Mouse (Mus musculus) liver, postnatal 0 days (tissue): ENCODE data around the gene Gm30302. TPM values are rescaled to one million over a fixed set of nuclear protein-coding genes. Genes with fewer than 3 reads are reported as not detected.

ENCODE experiments used
- ATAC-seq: fragments of 200-750 bp; cut with Nextera tagmentation; 2 replicates; pipeline ENCODE4 v1.8.0; 2017; ENCODE audit warnings: mild to moderate bottlenecking, moderate library complexity
- DNase-seq: peaks from one replicate; pipeline ENCODE4 v3.0.0-alpha.2; 2016
- H3K27ac ChIP-seq: fragments of 300-500 bp; sonication (generic); 2 replicates; pipeline ENCODE4 v1.5.1; 2014; ENCODE audit warnings: antibody characterized with exemption, moderate library complexity, mild to moderate bottlenecking, low read depth
- H3K27me3 ChIP-seq: fragments of 300-500 bp; sonication (generic); 2 replicates; pipeline ENCODE4 v1.6.1; 2014; ENCODE audit warnings: low read length, control low read depth, mixed read lengths; ENCODE audit not compliant: insufficient read depth
- H3K36me3 ChIP-seq: fragments of 300-500 bp; sonication (generic); replicated peaks from 2 replicates; pipeline ENCODE4 v1.6.1; 2014; ENCODE audit warnings: mild to moderate bottlenecking, control low read depth, low read length, moderate library complexity, mixed read lengths; ENCODE audit not compliant: insufficient read depth
- H3K4me1 ChIP-seq: fragments of 300-500 bp; sonication (generic); 2 replicates; pipeline ENCODE4 v1.6.1; 2014; ENCODE audit warnings: antibody characterized with exemption, mild to moderate bottlenecking, control low read depth; ENCODE audit not compliant: insufficient read depth
- H3K4me2 ChIP-seq: fragments of 300-500 bp; sonication (generic); 2 replicates; pipeline ENCODE4 v1.6.1; 2014; ENCODE audit warnings: low read depth, mild to moderate bottlenecking, low read length, moderate library complexity, mixed read lengths
- H3K4me3 ChIP-seq: fragments of 300-500 bp; sonication (generic); 2 replicates; pipeline ENCODE4 v1.5.1; 2014; ENCODE audit warnings: low read depth, low read length
- H3K9ac ChIP-seq: fragments of 300-500 bp; sonication (generic); replicated peaks from 2 replicates; pipeline ENCODE4 v1.6.1; 2014; ENCODE audit warnings: mild to moderate bottlenecking, moderate library complexity
- H3K9me3 ChIP-seq: fragments of 300-500 bp; sonication (generic); 2 replicates; pipeline ENCODE4 v1.6.1; 2016; ENCODE audit warnings: mild to moderate bottlenecking, control low read depth, low read length, mixed read lengths
- CTCF ChIP-seq: sonication (generic); IDR thresholded peaks from 2 replicates; pipeline ENCODE4 v1.5.1; 2016; ENCODE audit warnings: antibody characterized with exemption, low read depth
- EP300 ChIP-seq: IDR thresholded peaks from 2 replicates; pipeline ENCODE4 v1.6.1; 2016; ENCODE audit warnings: antibody characterized with exemption, low read depth, mild to moderate bottlenecking
- WGBS: fragments of 180-500 bp; shearing (Covaris S2); extraction: QIAGEN DNeasy Blood & Tissue Kit; methylation state at CpG from one replicate; pipeline ENCODE4 v1.1.7; 2014; ENCODE audit not compliant: insufficient replicate concordance; 5-methylcytosine and 5-hydroxymethylcytosine counted together
- polyA plus RNA-seq: library from polyadenylated mRNA; unstranded; fragments of >200 nt; fragmentation: Nextera tagmentation; extraction: Ambion mirVana; gene quantifications from 2 replicates; pipeline ENCODE4 v1.2.1, GENCODE M21; 2015

The Gm30302 gene
- polyA plus RNA-seq, 1 experiment from 2014 or later = not detected

GRCm38 (mm10) chr13:49756591-49756990, 42.2 kb downstream of the Gm30302 start:
- DNase-seq (no peak), ATAC-seq (no peak)
- no peaks in the 10 kb centered on the region for H3K9me3 ChIP-seq
- TF ChIP-seq CTCF = no peak
- TF ChIP-seq EP300 = no peak
- no peak overlapping the region for H3K27ac ChIP-seq
- no peak overlapping the region for H3K4me3 ChIP-seq
- 75% methylated on average over 9 of the region's 9 CpGs for WGBS
- no peak overlapping the region for H3K4me2 ChIP-seq
- no peaks in the 10 kb centered on the region for H3K36me3 ChIP-seq
- H3K9ac ChIP-seq = no peak overlapping the region
- no peaks in the 10 kb centered on the region for H3K27me3 ChIP-seq
- H3K4me1 ChIP-seq = no peaks in the 10 kb centered on the region

GRCm38 (mm10) chr13:49741285-49742040, 57.3 kb downstream of the Gm30302 start:
- Histone ChIP-seq H3K27ac (no peak overlapping the region), H3K9ac (no peak overlapping the region), H3K27me3 (no peaks in the 10 kb centered on the region), H3K36me3 (no peaks in the 10 kb centered on the region), H3K4me3 (no peak overlapping the region), H3K4me2 (no peak overlapping the region), H3K4me1 (no peaks in the 10 kb centered on the region), H3K9me3 (no peaks in the 10 kb centered on the region)
- DNase-seq (no peak), ATAC-seq (no peak)
- no peak for TF ChIP-seq CTCF
- WGBS = 85% methylated on average over 16 of the region's 16 CpGs

DNA sequence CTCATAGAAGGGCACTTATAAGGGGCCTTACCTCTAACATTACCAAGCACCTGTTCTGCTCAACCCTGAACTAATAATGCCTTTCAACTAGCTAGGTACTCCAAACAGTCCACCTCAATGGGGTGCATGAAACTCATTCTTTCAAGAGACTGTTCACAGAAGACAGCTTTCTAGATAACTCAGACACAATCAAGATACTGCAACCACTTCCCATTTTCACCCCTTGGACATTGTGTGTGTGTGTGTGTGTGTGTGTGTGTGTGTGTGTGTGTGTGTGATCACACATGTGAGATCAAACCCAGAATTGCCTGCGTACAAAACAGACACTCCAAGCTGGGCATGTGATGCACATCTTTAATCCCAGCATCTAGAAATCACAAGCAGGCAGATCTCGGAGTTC, 60.8 kb downstream of the Gm30302 start:
- DNase-seq = no peak
- Histone ChIP-seq H3K36me3 (peaks cover 20% of the 10 kb centered on the region), H3K4me1 (no peaks in the 10 kb centered on the region), H3K4me2 (no peak overlapping the region), H3K27me3 (no peaks in the 10 kb centered on the region), H3K27ac (no peak overlapping the region), H3K4me3 (no peak overlapping the region), H3K9ac (no peak overlapping the region), H3K9me3 (no peaks in the 10 kb centered on the region)
- ATAC-seq = no peak
- 72% methylated on average over 2 of the region's 2 CpGs for WGBS
- TF ChIP-seq EP300 (no peak), CTCF (no peak)

GRCm38 (mm10) chr13:49736430-49736829, 62.4 kb downstream of the Gm30302 start:
- Histone ChIP-seq H3K27ac (no peak overlapping the region), H3K4me3 (no peak overlapping the region), H3K27me3 (no peaks in the 10 kb centered on the region), H3K4me1 (no peaks in the 10 kb centered on the region), H3K4me2 (no peak overlapping the region), H3K9me3 (no peaks in the 10 kb centered on the region), H3K9ac (no peak overlapping the region), H3K36me3 (peaks cover 31% of the 10 kb centered on the region)
- 84% methylated on average over 2 of the region's 2 CpGs for WGBS
- DNase-seq (no peak), ATAC-seq (no peak)
- TF ChIP-seq EP300 = no peak
- TF ChIP-seq CTCF = no peak

Other genes starting within 250 kb of the Gm30302 start
- 0.19 and 0.21 TPM in 2 replicates for gene Omd, start 216.5 kb downstream of the Gm30302 start, polyA plus RNA-seq
- gene Ogn, start 191.0 kb downstream of the Gm30302 start, polyA plus RNA-seq = 1.3 and 1.6 TPM in 2 replicates
- gene Cenpp, start 146.2 kb downstream of the Gm30302 start, polyA plus RNA-seq = 13.7 TPM in 2 replicates
- 6.8 and 8.0 TPM in 2 replicates for gene Nol8, start 145.9 kb downstream of the Gm30302 start, polyA plus RNA-seq
- gene Iars, start 116.9 kb downstream of the Gm30302 start, polyA plus RNA-seq = 13.4 and 16.9 TPM in 2 replicates